ENCODE assay signal across 14 mouse cellular contexts in the genomic region with DNA sequence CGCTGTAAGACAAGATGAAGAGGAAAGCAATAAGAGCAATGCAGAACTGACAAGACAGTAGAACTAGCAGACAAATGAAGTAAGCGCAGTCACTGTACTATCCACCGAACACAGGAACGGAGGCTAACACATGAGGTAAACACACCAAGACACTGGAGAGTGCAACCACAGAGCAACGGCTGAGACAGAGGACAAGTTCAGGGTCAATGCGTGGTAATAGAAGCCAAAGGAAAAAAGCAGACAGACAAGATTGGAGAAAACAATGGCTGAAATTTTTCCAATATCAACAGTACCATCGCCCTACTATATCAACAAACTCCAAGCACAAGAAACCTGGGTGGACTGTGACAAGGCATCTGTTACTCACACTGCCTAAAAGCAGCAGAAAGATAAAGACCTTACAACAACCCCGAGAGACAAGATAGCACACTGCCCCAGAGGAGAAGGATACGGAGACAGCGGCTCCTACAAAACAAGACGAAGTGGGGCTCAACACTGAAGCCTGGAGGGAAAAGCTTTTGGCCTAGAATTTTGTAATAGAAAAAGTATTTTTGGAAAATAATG. TPM values are rescaled to one million over a fixed set of nuclear protein-coding genes. Genes with fewer than 3 reads are reported as not detected.
DNase-seq lines count a peak whose midpoint lies in the region; ATAC-seq and TF ChIP-seq lines count a peak whose summit lies in the region.
"Had no signal": no experiment of that assay in that cellular context is flagged by ENCODE, and none has a peak within 500 bp of the region (broad histone marks: within the 10 kb centered on the region; RNA-seq: fewer than 3 reads in every experiment).

No protein-coding gene starts in this region.

- H3K36me3 ChIP-seq in heart, embryonic 14.5 days (ENCODE audit: control insufficient read depth, insufficient read depth, low read length), result peaks cover 31% of the 10 kb centered on the region
- peaks cover 70% of the 10 kb centered on the region for H3K36me3 ChIP-seq in G1E (replicated peaks)
- H3K36me3 ChIP-seq in liver, embryonic 15.5 days (replicated peaks), result peaks cover 71% of the 10 kb centered on the region

- peak; percentile 29; the same call in 1 of the 2 replicates for ATAC-seq in heart, embryonic 14.5 days (ENCODE audit: insufficient number of reproducible peaks, insufficient read depth, low FRiP score, low read depth)
- peak; percentile 15; the same call in 1 of the 2 replicates for ATAC-seq in G1E (ENCODE audit: extremely low read depth, insufficient number of reproducible peaks, low FRiP score, poor library complexity, severe bottlenecking)
- peak; percentile 56; the same call in 1 of the 2 replicates for ATAC-seq in erythroblast, adult 5-6 weeks (replicated peaks; ENCODE audit: low FRiP score, poor library complexity, severe bottlenecking)
- ATAC-seq in liver, embryonic 15.5 days (ENCODE audit: insufficient read depth), result peak; percentile 89
- ATAC-seq: forebrain, embryonic 15.5 days; Patski had no signal

- no peaks in the 10 kb centered on the region for H3K9me3 ChIP-seq in heart, embryonic 14.5 days (ENCODE audit: control insufficient read depth, low read length)
- H3K9me3 ChIP-seq in G1E (replicated peaks), result no peaks in the 10 kb centered on the region
- no peaks in the 10 kb centered on the region for H3K9me3 ChIP-seq in liver, embryonic 15.5 days (replicated peaks)
- H3K9me3 ChIP-seq: embryonic facial prominence, embryonic 15.5 days; forebrain, embryonic 15.5 days; hindbrain, embryonic 13.5 days; megakaryocyte, embryonic 14.5 days; neural tube, embryonic 15.5 days had no signal

- no peak overlapping the region for H3K9ac ChIP-seq in heart, embryonic 14.5 days (ENCODE audit: low read length)
- no peak overlapping the region for H3K9ac ChIP-seq in liver, embryonic 15.5 days
- H3K9ac ChIP-seq: embryonic facial prominence, embryonic 15.5 days; forebrain, embryonic 15.5 days; hindbrain, embryonic 13.5 days; neural tube, embryonic 15.5 days had no signal

- intact Hi-C loops in heart, postnatal 36 days (cut with DNase I), result loop anchor here (5.0 kb wide), 1 partner anchor 128 kb away; no protein-coding TSS in a partner anchor

- no peak overlapping the region for H3K4me3 ChIP-seq in heart, embryonic 14.5 days (ENCODE audit: control insufficient read depth in 1 of 2, insufficient read depth in 1 of 2, low read depth in 1 of 2, low read length in 2 of 2)
- H3K4me3 ChIP-seq in G1E (ENCODE audit: low read depth, low read length), result no peak overlapping the region
- no peak overlapping the region for H3K4me3 ChIP-seq in liver, embryonic 15.5 days (replicated peaks)
- H3K4me3 ChIP-seq: embryonic facial prominence, embryonic 15.5 days; forebrain, embryonic 15.5 days; hindbrain, embryonic 13.5 days; megakaryocyte, embryonic 14.5 days; neural tube, embryonic 15.5 days had no signal

- H3K27ac ChIP-seq in heart, embryonic 14.5 days (replicated peaks in 1 of 2; ENCODE audit: control insufficient read depth in 1 of 2, insufficient read depth in 1 of 2, low read depth in 2 of 2, low read length in 2 of 2), result no peak overlapping the region
- H3K27ac ChIP-seq in liver, embryonic 15.5 days (replicated peaks), result peak overlapping the region; percentile 80
- H3K27ac ChIP-seq: embryonic facial prominence, embryonic 15.5 days; forebrain, embryonic 15.5 days; hindbrain, embryonic 13.5 days; neural tube, embryonic 15.5 days had no signal

- TF ChIP-seq CTCF in G1E (IDR thresholded peaks at IDR 0.05; ENCODE audit: low read depth, low read length), result no peak

- WGBS in heart, embryonic 14.5 days, result 38% methylated on average over 11 of the region's 11 CpGs
- 25% methylated on average over 11 of the region's 11 CpGs for WGBS in liver, embryonic 15.5 days (ENCODE audit: insufficient replicate concordance)

- H3K4me1 ChIP-seq in heart, embryonic 14.5 days (ENCODE audit: control insufficient read depth in 2 of 2, insufficient read depth in 2 of 2, low read length in 2 of 2), result peaks cover 6 to 52% of the 10 kb centered on the region in 2 experiments
- peaks cover 12% of the 10 kb centered on the region for H3K4me1 ChIP-seq in G1E (ENCODE audit: insufficient read depth, low read depth, low read length)
- H3K4me1 ChIP-seq in liver, embryonic 15.5 days (replicated peaks), result peaks cover 48% of the 10 kb centered on the region
- H3K4me1 ChIP-seq: forebrain, embryonic 15.5 days had no signal

- no peak for DNase-seq in heart, postnatal 36 days
- no peak for DNase-seq in G1E (ENCODE audit: low spot score)
- no peak for DNase-seq in cerebellum, adult 8-10 months
- DNase-seq in frontal cortex, postnatal 25 days (ENCODE audit: low spot score in 2 of 2), result no peak
- DNase-seq: kidney, postnatal 4 days had no signal

- H3K4me2 ChIP-seq in heart, embryonic 14.5 days (ENCODE audit: low read length), result no peak overlapping the region
- peak overlapping the region; percentile 45 for H3K4me2 ChIP-seq in liver, embryonic 15.5 days
- H3K4me2 ChIP-seq: embryonic facial prominence, embryonic 15.5 days; forebrain, embryonic 15.5 days; hindbrain, embryonic 13.5 days; neural tube, embryonic 15.5 days had no signal

- no peaks in the 10 kb centered on the region for H3K27me3 ChIP-seq in heart, embryonic 14.5 days (ENCODE audit: control insufficient read depth, insufficient read depth, low read length)
- H3K27me3 ChIP-seq in G1E (ENCODE audit: insufficient read depth, low read length), result no peaks in the 10 kb centered on the region
- no peaks in the 10 kb centered on the region for H3K27me3 ChIP-seq in liver, embryonic 15.5 days
- H3K27me3 ChIP-seq: embryonic facial prominence, embryonic 15.5 days; forebrain, embryonic 15.5 days; hindbrain, embryonic 13.5 days; megakaryocyte, embryonic 14.5 days; neural tube, embryonic 15.5 days; Patski had no signal

RNA-seq across cellular contexts. Expression of a gene that starts 25.4 kb away (rescaled TPM):
- polyA plus RNA-seq in heart, embryonic 14.5 days (2014; fragmentation: Nextera tagmentation; extraction: Ambion mirVana), result 39.5 and 40.2 TPM in 2 replicates
- 10 to 100 TPM; 36.5 to 38.1 TPM for total RNA-seq in heart, postnatal 36 days (2021)
- total RNA-seq in G1E (2014; fragmentation: Nextera tagmentation), result 28.2 and 38.6 TPM in 2 replicates
- 18.2 and 21.1 TPM in 2 replicates for total RNA-seq in G1E (2017)
- 0.69 and 0.92 TPM in 2 replicates for polyA plus RNA-seq in G1E (2012)
- 11.0 and 17.8 TPM in 2 replicates for total RNA-seq in erythroblast, adult 5-6 weeks (2015; ENCODE audit: low replicate concordance)
- 12.3 and 14.7 TPM in 2 replicates for total RNA-seq in erythroblast, adult 5-6 weeks (2017; ENCODE audit: low replicate concordance)
- 24.7 and 29.0 TPM in 2 replicates for polyA plus RNA-seq in liver, embryonic 15.5 days (2015; fragmentation: Nextera tagmentation; extraction: Ambion mirVana)

RNA-seq across cellular contexts. Expression of a gene that starts 44.2 kb away (rescaled TPM):
- 5.7 and 6.3 TPM in 2 replicates for polyA plus RNA-seq in heart, embryonic 14.5 days (2014; fragmentation: Nextera tagmentation; extraction: Ambion mirVana)
- 10 to 100 TPM; 14.1 to 28.1 TPM for total RNA-seq in heart, postnatal 36 days (2021)
- total RNA-seq in G1E (2014; fragmentation: Nextera tagmentation), result not detected in 2 replicates
- 0.11 TPM in 1 of 2 replicates, not detected in the other for total RNA-seq in G1E (2017)
- polyA plus RNA-seq in G1E (2012), result not detected in 2 replicates
- 1.0 TPM in 1 of 2 replicates, not detected in the other for total RNA-seq in erythroblast, adult 5-6 weeks (2015; ENCODE audit: low replicate concordance)
- 0.28 and 1.1 TPM in 2 replicates for total RNA-seq in erythroblast, adult 5-6 weeks (2017; ENCODE audit: low replicate concordance)
- polyA plus RNA-seq in liver, embryonic 15.5 days (2015; fragmentation: Nextera tagmentation; extraction: Ambion mirVana), result 23.8 and 24.1 TPM in 2 replicates
- polyA plus RNA-seq: Patski had no signal

RNA-seq across cellular contexts. Expression of a gene that starts 50.9 kb away (rescaled TPM):
- 5.8 and 7.9 TPM in 2 replicates for polyA plus RNA-seq in heart, embryonic 14.5 days (2014; fragmentation: Nextera tagmentation; extraction: Ambion mirVana)
- total RNA-seq in heart, postnatal 36 days (2021), result 10 to 100 TPM; 31.5 to 45.8 TPM
- total RNA-seq in G1E (2014; fragmentation: Nextera tagmentation), result 64.1 and 69.5 TPM in 2 replicates
- total RNA-seq in G1E (2017), result 21.8 and 26.0 TPM in 2 replicates
- 10.7 and 13.1 TPM in 2 replicates for polyA plus RNA-seq in G1E (2012)
- 50.7 and 52.0 TPM in 2 replicates for total RNA-seq in erythroblast, adult 5-6 weeks (2015; ENCODE audit: low replicate concordance)
- total RNA-seq in erythroblast, adult 5-6 weeks (2017; ENCODE audit: low replicate concordance), result 53.8 and 57.6 TPM in 2 replicates
- 28.0 and 30.8 TPM in 2 replicates for polyA plus RNA-seq in liver, embryonic 15.5 days (2015; fragmentation: Nextera tagmentation; extraction: Ambion mirVana)

Comparison
In these comparisons a context has a peak if more than half of its experiments do, and no peak if none do; other contexts are left out.
1. ATAC-seq: peak in every context shown above with its lines; median percentile 89 in liver, embryonic 15.5 days; 56 in erythroblast, adult 5-6 weeks; 29 in heart, embryonic 14.5 days; 15 in G1E.
2. RNA of a gene that starts 44.2 kb away (total RNA-seq): 14.1 to 28.1 TPM in heart, postnatal 36 days; 0.28 to 1.1 TPM in erythroblast, adult 5-6 weeks and 0.11 TPM in G1E; every median in the first group is over 4 times any median in the second.